Mouse (Mus musculus) heart, adult 2 months (tissue): Measurements from ENCODE around the gene Fastkd5. TPM values are rescaled to one million over a fixed set of nuclear protein-coding genes. Genes with fewer than 3 reads are reported as not detected.

Experiments used
- DNase-seq, 2 experiments: peaks; one replicate each; pipeline ENCODE4 v3.0.0; 2021
- H3K27ac ChIP-seq: fragments of 200-600 bp; 2 replicates; pipeline ENCODE4 v1.8.1; 2022
- H3K27me3 ChIP-seq: fragments of 200-500 bp; 2 replicates; pipeline ENCODE4 v1.6.1; 2012; ENCODE audit warnings: mild to moderate bottlenecking, low read length, inconsistent platforms, mixed read lengths; ENCODE audit not compliant: control insufficient read depth, insufficient read depth
- H3K36me3 ChIP-seq: fragments of 200-500 bp; 2 replicates; pipeline ENCODE4 v1.6.1; 2012; ENCODE audit warnings: low read length, inconsistent platforms; ENCODE audit not compliant: control insufficient read depth, insufficient read depth
- H3K4me1 ChIP-seq: fragments of 200-500 bp; 2 replicates; pipeline ENCODE4 v1.6.1; 2011; ENCODE audit warnings: low read length; ENCODE audit not compliant: control insufficient read depth, insufficient read depth
- H3K4me3 ChIP-seq: fragments of 200-600 bp; 2 replicates; pipeline ENCODE4 v1.8.1; 2022
- H3K79me2 ChIP-seq: fragments of 200-500 bp; replicated peaks from 2 replicates; pipeline ENCODE4 v1.6.1; 2012; ENCODE audit warnings: mild to moderate bottlenecking, inconsistent platforms, low read length, moderate library complexity, mixed read lengths; ENCODE audit not compliant: control insufficient read depth, insufficient read depth
- H3K9ac ChIP-seq: fragments of 200-500 bp; 2 replicates; pipeline ENCODE4 v1.6.1; 2012; ENCODE audit warnings: low read depth, mild to moderate bottlenecking, control low read depth, inconsistent platforms, low read length, mixed read lengths
- CTCF ChIP-seq: fragments of 200-600 bp; IDR thresholded peaks from 2 replicates; pipeline ENCODE4 v1.8.1; 2022; ENCODE audit warnings: antibody characterized with exemption, mild to moderate bottlenecking, moderate library complexity
- EP300 ChIP-seq: fragments of 200-500 bp; IDR thresholded peaks from 2 replicates; pipeline ENCODE4 v1.6.1; 2011; ENCODE audit warnings: low read depth, low read length, control low read depth; ENCODE audit not compliant: insufficient read depth
- POLR2A ChIP-seq: fragments of 200-500 bp; IDR thresholded peaks from 2 replicates; pipeline ENCODE4 v1.6.1; 2011; ENCODE audit warnings: mild to moderate bottlenecking, low read depth, low read length, control low read depth; ENCODE audit not compliant: insufficient read depth
- WGBS: fragments of 180-500 bp; shearing (Covaris S2); methylation state at CpG from one replicate; pipeline ENCODE4 v1.1.7; 2018; 5-methylcytosine and 5-hydroxymethylcytosine counted together
- intact Hi-C: fragments of 180-260 bp; cut with DNase I; formaldehyde crosslinking; loops from one replicate; pipeline ENCODE4 v1.15.1; 2025
- long read RNA-seq: library from polyadenylated mRNA; stranded (forward); transcript quantifications from one replicate; pipeline ENCODE4 v2.0.0, GENCODE M21; 2021
- polyA plus RNA-seq: library from polyadenylated mRNA; depleted of rRNA; stranded (reverse); fragments of >200 nt; gene quantifications from 2 replicates; pipeline ENCODE4 v1.2.3, GENCODE M21; 2012; rRNA removed
- total RNA-seq, 2 experiments: library from RNA; stranded (reverse); gene quantifications; 2 replicates each; pipeline ENCODE4 v1.2.3; 2021

The Fastkd5 gene
- total RNA-seq (1 to 10 TPM; 7.5 to 9.0 TPM), polyA plus RNA-seq (2.2 and 5.1 TPM in 2 replicates)
- long read RNA-seq, partial matches to known transcripts: 0 of 6 reads
- long read RNA-seq, other reads (novel, unspliced or antisense): 6 of 6 reads

- DNase-seq: peak; percentile 90 to 96
- Histone ChIP-seq H3K79me2 (peaks cover 3% of the 10 kb centered on the region; the same call in 1 of the 2 replicates), H3K36me3 (no peaks in the 10 kb centered on the region; the same call in 1 of the 2 replicates), H3K27me3 (peaks cover 2% of the 10 kb centered on the region; the same call in 1 of the 2 replicates), H3K4me1 (no peaks in the 10 kb centered on the region), H3K27ac (peak within 1 kb of the TSS; percentile 76), H3K4me3 (peak within 1 kb of the TSS; percentile 91), H3K9ac (peak within 1 kb of the TSS; percentile 99)
- intact Hi-C loops: no loop called here
- under 1% methylated on average over 25 of the region's 25 CpGs for WGBS
- TF ChIP-seq CTCF: no peak
- TF ChIP-seq POLR2A: peak; percentile 63
- TF ChIP-seq EP300: peak; percentile 73; the same call in 1 of the 2 replicates
These were observed at the start of gene Fastkd5, which contains the start of gene Ubox5 for GRCm38 (mm10) chr2:130629839-130630203. TSS of gene Fastkd5 (minus strand) at chr2:130630027. TSS of gene Ubox5 (minus strand) at chr2:130630038.

DNA sequence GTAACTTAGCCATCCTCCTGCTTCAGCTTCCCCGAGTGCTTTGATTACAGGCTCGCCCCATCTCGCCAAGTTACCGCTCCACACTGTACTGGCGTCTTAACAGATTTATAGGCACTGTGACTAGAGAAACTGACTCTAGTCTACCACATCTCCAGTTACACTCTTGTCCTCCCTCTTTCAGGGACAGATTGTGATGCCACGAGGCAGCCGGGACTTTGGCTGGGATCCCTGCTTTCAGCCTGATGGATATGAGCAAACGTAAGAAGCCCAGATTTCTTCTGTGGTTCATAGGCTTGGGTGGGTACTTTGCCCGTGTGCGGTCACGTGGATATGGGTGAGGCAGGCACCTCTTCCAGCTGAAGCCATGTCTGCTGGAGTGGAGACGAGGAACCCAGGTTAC is 49.3 kb upstream of the Fastkd5 start:
- H3K4me1 ChIP-seq: no peaks in the 10 kb centered on the region
- no peaks in the 10 kb centered on the region for H3K27me3 ChIP-seq
- 95% methylated on average over 12 of the region's 12 CpGs for WGBS
- H3K4me3 ChIP-seq: no peak overlapping the region
- intact Hi-C loops: no loop called here
- H3K27ac ChIP-seq: no peak overlapping the region
- no peak overlapping the region for H3K9ac ChIP-seq
- DNase-seq: no peak
- TF ChIP-seq POLR2A: no peak
- TF ChIP-seq CTCF: no peak
- no peak for TF ChIP-seq EP300
- no peaks in the 10 kb centered on the region for H3K36me3 ChIP-seq
- no peaks in the 10 kb centered on the region for H3K79me2 ChIP-seq

DNA sequence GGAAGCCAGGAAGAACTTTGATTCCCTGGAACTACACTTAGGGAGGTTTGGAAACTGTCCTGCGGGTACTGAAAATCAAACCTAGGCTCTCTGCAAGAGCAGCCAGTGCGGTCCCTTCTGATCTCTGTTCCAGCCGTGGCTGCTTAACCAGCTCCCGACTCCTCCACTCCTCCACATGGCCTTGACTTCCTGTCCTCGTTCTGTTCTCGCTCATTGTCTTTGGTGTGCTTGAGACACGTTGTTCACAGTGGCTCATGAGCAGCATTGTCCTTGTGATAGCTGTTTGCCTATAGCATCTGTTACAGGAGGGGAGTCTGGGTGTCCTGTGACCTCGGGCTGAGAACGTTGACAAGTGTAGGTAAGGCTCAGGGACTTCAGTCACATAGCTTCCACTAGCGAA is 47.4 kb upstream of the Fastkd5 start:
- Histone ChIP-seq H3K79me2 (no peaks in the 10 kb centered on the region), H3K36me3 (no peaks in the 10 kb centered on the region), H3K9ac (no peak overlapping the region), H3K27ac (no peak overlapping the region), H3K4me3 (no peak overlapping the region), H3K4me1 (no peaks in the 10 kb centered on the region), H3K27me3 (no peaks in the 10 kb centered on the region)
- WGBS: 53% methylated on average over 10 of the region's 10 CpGs
- intact Hi-C loops: no loop called here
- no peak for DNase-seq
- TF ChIP-seq EP300 (no peak), CTCF (no peak), POLR2A (no peak)

GRCm38 (mm10) chr2:130667559-130667958 is 37.7 kb upstream of the Fastkd5 start, which contains the start of gene Itpa:
TSS of gene Itpa (plus strand) at chr2:130667610.
- Histone ChIP-seq H3K36me3 (no peaks in the 10 kb centered on the region), H3K27me3 (no peaks in the 10 kb centered on the region), H3K4me3 (peak within 1 kb of the TSS; percentile 60), H3K27ac (peak within 1 kb of the TSS; percentile 90), H3K4me1 (peaks cover 14% of the 10 kb centered on the region), H3K79me2 (no peaks in the 10 kb centered on the region; the same call in none of the 2 replicates), H3K9ac (peak within 1 kb of the TSS; percentile 81)
- peak; percentile 68 for TF ChIP-seq CTCF
- TF ChIP-seq EP300: peak; percentile 71; the same call in 1 of the 2 replicates
- peak; percentile 87 for TF ChIP-seq POLR2A
- DNase-seq: peak; percentile 87 to 91
- 0% methylated on average over 31 of the region's 31 CpGs for WGBS
- intact Hi-C loops: loop anchor here (10.0 kb wide), 1 partner anchor 243 kb away; the partner anchor contains the start of genes Pced1a and Vps16

- H3K4me3 ChIP-seq: peak within 1 kb of the TSS; percentile 80
- intact Hi-C loops: loop anchor here (2.0 to 10.0 kb wide), 2 partner anchors 21 to 239 kb away; partner anchors contain the start of genes Lzts3, Pced1a and Vps16
- H3K4me1 ChIP-seq: peaks cover 14% of the 10 kb centered on the region
- DNase-seq: peak; percentile 95 to 96
- peak; percentile 35 for TF ChIP-seq CTCF
- TF ChIP-seq EP300: no peak
- peak; percentile 88 for TF ChIP-seq POLR2A
- peak within 1 kb of the TSS; percentile 98 for H3K9ac ChIP-seq
- under 1% methylated on average over 40 of the region's 40 CpGs for WGBS
- no peaks in the 10 kb centered on the region; the same call in none of the 2 replicates for H3K79me2 ChIP-seq
- H3K27me3 ChIP-seq: no peaks in the 10 kb centered on the region
- H3K27ac ChIP-seq: peak within 1 kb of the TSS; percentile 96
- no peaks in the 10 kb centered on the region for H3K36me3 ChIP-seq
These were observed 34.4 kb upstream of the Fastkd5 start, which contains the start of gene Ddrgk1 for GRCm38 (mm10) chr2:130664102-130664701. TSS of gene Ddrgk1 (minus strand) at chr2:130664659.

- DNase-seq: no peak
- peaks cover 13% of the 10 kb centered on the region for H3K4me1 ChIP-seq
- H3K4me3 ChIP-seq: no peak overlapping the region; the same call in 1 of the 2 replicates
- 89% methylated on average over 11 of the region's 11 CpGs for WGBS
- TF ChIP-seq POLR2A (no peak), CTCF (no peak)
- no peak overlapping the region for H3K9ac ChIP-seq
- H3K36me3 ChIP-seq: no peaks in the 10 kb centered on the region
- no peak overlapping the region for H3K27ac ChIP-seq
- no peaks in the 10 kb centered on the region for H3K27me3 ChIP-seq
- no peaks in the 10 kb centered on the region; the same call in none of the 2 replicates for H3K79me2 ChIP-seq
- intact Hi-C loops: loop anchor here (10.0 kb wide), 1 partner anchor 239 kb away; the partner anchor contains the start of genes Pced1a and Vps16
These were observed 33.5 kb upstream of the Fastkd5 start for GRCm38 (mm10) chr2:130663342-130663741.
